Mouse (Mus musculus) CH12.LX (cell line): ENCODE measurements at regions not wholly inside any gene's neighbourhood (a gene's known extent, or its start where the extent isn't known, plus 50 kb on each side); places are given as distances from the start of the nearest gene placed in this dataset.

Source experiments
- CHD2 ChIP-seq: IDR thresholded peaks from 2 replicates; pipeline ENCODE4 v1.6.1; 2011; ENCODE audit warnings: low read length, improper control_type of control experiment
- CTCF ChIP-seq, 2 experiments: IDR thresholded peaks in 1 of 2; conservative IDR thresholded peaks in 1 of 2; 2 replicates each; pipeline ENCODE4 v1.5.1; 2011 to 2012; ENCODE audit warnings: low read depth in 2 of 2, low read length in 2 of 2, improper control_type of control experiment in 1 of 2, inconsistent platforms in 1 of 2, mild to moderate bottlenecking in 1 of 2, moderate library complexity in 1 of 2
- ELF1 ChIP-seq: IDR thresholded peaks from 2 replicates; pipeline ENCODE4 v1.6.1; 2014; ENCODE audit warnings: low read depth, mild to moderate bottlenecking, inconsistent platforms, low read length, improper control_type of control experiment
- EP300 ChIP-seq: IDR thresholded peaks from 2 replicates; pipeline ENCODE4 v1.6.1; 2011; ENCODE audit warnings: low read length, improper control_type of control experiment
- MAX ChIP-seq: IDR thresholded peaks from 2 replicates; pipeline ENCODE4 v1.6.1; 2011; ENCODE audit warnings: low read length, improper control_type of control experiment
- MAZ ChIP-seq: IDR thresholded peaks from 2 replicates; pipeline ENCODE4 v1.6.1; 2012; ENCODE audit warnings: low read depth, mild to moderate bottlenecking, inconsistent platforms, low read length, improper control_type of control experiment, moderate library complexity
- MYC ChIP-seq: IDR thresholded peaks from 2 replicates; pipeline ENCODE4 v1.6.1; 2011; ENCODE audit warnings: low read depth, mild to moderate bottlenecking, improper control_type of control experiment, low read length
- NRF1 ChIP-seq: IDR thresholded peaks from 2 replicates; pipeline ENCODE4 v1.6.1; 2014; ENCODE audit warnings: low read depth, mild to moderate bottlenecking, inconsistent platforms, low read length, improper control_type of control experiment, moderate library complexity
- POLR2A ChIP-seq: IDR thresholded peaks from 2 replicates; pipeline ENCODE4 v1.6.1; 2011; ENCODE audit warnings: low read depth, mild to moderate bottlenecking, improper control_type of control experiment, low read length
- TBP ChIP-seq: conservative IDR thresholded peaks from 2 replicates; pipeline ENCODE4 v1.6.1; 2011; ENCODE audit warnings: low read depth, low read length, improper control_type of control experiment
- TCF12 ChIP-seq: IDR thresholded peaks from 2 replicates; pipeline ENCODE4 v1.6.1; 2014; ENCODE audit warnings: low read depth, mild to moderate bottlenecking, inconsistent platforms, low read length, improper control_type of control experiment
- UBTF ChIP-seq: IDR thresholded peaks from 2 replicates; pipeline ENCODE4 v1.6.1; 2012; ENCODE audit warnings: low read depth, mild to moderate bottlenecking, inconsistent platforms, low read length, improper control_type of control experiment, moderate library complexity
- ZKSCAN1 ChIP-seq: IDR thresholded peaks from 2 replicates; pipeline ENCODE4 v1.6.1; 2012; ENCODE audit warnings: low read depth, inconsistent platforms, low read length, improper control_type of control experiment, borderline replicate concordance

- no peak for TF ChIP-seq MAZ
- no peak for TF ChIP-seq CTCF (conservative IDR thresholded peaks at IDR 0.05 in 1 of 2, IDR thresholded peaks at IDR 0.05 in 1 of 2; ENCODE audit: low read depth in 2 of 2, low read length in 2 of 2)
- TF ChIP-seq TCF12 = no peak
- no peak for TF ChIP-seq POLR2A
- no peak for TF ChIP-seq TBP
- no peak for TF ChIP-seq MYC
- TF ChIP-seq EP300 = no peak
- TF ChIP-seq CHD2 = no peak
- no peak for TF ChIP-seq ZKSCAN1
- TF ChIP-seq UBTF = no peak
- no peak for TF ChIP-seq MAX
- no peak for TF ChIP-seq ELF1
- TF ChIP-seq NRF1 = no peak
These were observed 137.3 kb downstream of the Barx2 start for GRCm38 (mm10) chr9:31775956-31776355.
